Mouse (Mus musculus): Measurements from ENCODE around the gene Col4a3bp. TPM values are rescaled to one million over a fixed set of nuclear protein-coding genes. Genes with fewer than 3 reads are reported as not detected.

Col4a3bp gene
- total RNA-seq, 2 experiments from 2014 or later, result 35.3 to 43.1 TPM

DNA sequence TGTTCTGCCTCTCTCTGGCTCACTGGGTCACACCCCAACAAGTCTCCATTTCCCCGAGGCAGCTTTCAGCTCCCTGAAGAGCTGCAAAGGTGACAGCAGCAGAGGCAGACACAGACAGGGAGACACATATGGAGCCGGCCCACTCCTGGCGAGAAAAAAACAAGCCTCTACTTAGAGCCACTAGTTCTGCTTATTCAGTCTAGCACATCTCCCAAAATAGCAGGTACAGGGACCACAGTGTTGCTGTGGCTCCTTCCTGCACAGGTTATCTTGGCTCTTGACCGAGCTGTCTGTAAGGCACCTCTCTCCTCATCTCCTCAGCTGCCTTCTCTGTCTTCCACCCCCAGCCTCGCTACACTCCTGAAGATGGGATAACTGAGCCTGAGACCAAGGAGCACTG lies 142.4 kb downstream of the Col4a3bp start:
- DNase-seq (ENCODE audit: low spot score in 2 of 2), result no peak

DNA sequence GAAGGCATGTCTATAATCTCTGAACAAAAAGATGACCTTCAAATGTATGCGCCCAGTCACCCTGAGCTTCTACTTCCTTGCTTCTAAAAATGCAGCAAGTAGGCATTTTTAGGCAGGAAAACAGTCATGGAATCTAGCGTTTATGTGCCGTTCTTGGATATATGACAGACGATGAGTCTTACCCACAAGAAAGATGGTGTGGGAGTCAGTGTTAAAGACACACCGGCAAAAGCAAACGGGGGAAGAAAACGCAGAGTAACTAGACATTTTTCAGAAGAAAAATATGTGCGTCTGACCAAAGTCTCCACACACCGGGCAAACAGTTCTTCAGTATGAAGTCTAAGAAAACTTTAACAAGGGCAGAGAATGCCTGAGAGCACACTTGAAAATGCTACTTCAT lies 144.8 kb downstream of the Col4a3bp start:
- no peak for DNase-seq (ENCODE audit: low spot score in 2 of 2)

Other genes with a start within 250 kb of the Col4a3bp start
- gene Poc5, start 154.3 kb upstream of the Col4a3bp start, total RNA-seq (2021), result 10 to 100 TPM; 12.5 to 16.3 TPM
- under 1 TPM; 0.31 to 0.56 TPM for gene Ankdd1b, start 71.4 kb upstream of the Col4a3bp start, total RNA-seq (2021)
- not detected for gene Gm17622, start 51.9 kb upstream of the Col4a3bp start, total RNA-seq (2021)
- 1 to 10 TPM; 7.1 to 8.8 TPM for gene Polk, start within 50 bp of the Col4a3bp start, total RNA-seq (2021)
- 10 to 100 TPM; 37.1 to 42.1 TPM for gene Hmgcr, start 128.3 kb downstream of the Col4a3bp start, total RNA-seq (2021)
- gene Ankrd31, start 205.7 kb downstream of the Col4a3bp start, total RNA-seq (2021), result not detected

All from gastrocnemius, postnatal 4 days (tissue).